Mouse (Mus musculus) cerebellum, adult 2 months (tissue): ENCODE measurements around the gene Wdr25. TPM values are rescaled to one million over a fixed set of nuclear protein-coding genes. Genes with fewer than 3 reads are reported as not detected.

ENCODE experiments used
- DNase-seq, 2 experiments: peaks; one replicate each; pipeline ENCODE4 v3.0.0; 2021
- H3K27ac ChIP-seq: fragments of 200-500 bp; 2 replicates; pipeline ENCODE4 v1.5.1; 2012; ENCODE audit warnings: low read length, control low read depth, inconsistent platforms; ENCODE audit not compliant: insufficient read depth
- H3K27me3 ChIP-seq: fragments of 200-500 bp; 2 replicates; pipeline ENCODE4 v1.6.1; 2012; ENCODE audit warnings: inconsistent platforms, mild to moderate bottlenecking, low read length, moderate library complexity; ENCODE audit not compliant: control insufficient read depth, insufficient read depth
- H3K4me1 ChIP-seq: fragments of 200-500 bp; 2 replicates; pipeline ENCODE4 v1.6.1; 2011; ENCODE audit warnings: low read length; ENCODE audit not compliant: control insufficient read depth, insufficient read depth
- H3K4me3 ChIP-seq: fragments of 200-500 bp; replicated peaks from 2 replicates; pipeline ENCODE3; 2011; ENCODE audit warnings: mild to moderate bottlenecking, low read depth, low read length, control low read depth; ENCODE audit not compliant: insufficient read depth
- CTCF ChIP-seq: fragments of 200-500 bp; IDR thresholded peaks from 2 replicates; pipeline ENCODE4 v1.5.1; 2011; ENCODE audit warnings: low read depth, mild to moderate bottlenecking, control low read depth, low read length, moderate library complexity, borderline replicate concordance; ENCODE audit not compliant: insufficient read depth
- POLR2A ChIP-seq: fragments of 200-500 bp; IDR thresholded peaks from 2 replicates; pipeline ENCODE4 v1.6.1; 2011; ENCODE audit warnings: low read length, control low read depth, borderline replicate concordance; ENCODE audit not compliant: insufficient read depth
- WGBS: fragments of 180-500 bp; shearing (Covaris S2); methylation state at CpG from one replicate; pipeline ENCODE4 v1.1.7; 2018; 5-methylcytosine and 5-hydroxymethylcytosine counted together
- polyA plus RNA-seq: library from polyadenylated mRNA; depleted of rRNA; stranded (reverse); fragments of >200 nt; gene quantifications from 2 replicates; pipeline ENCODE4 v1.2.3, GENCODE M21; 2012; rRNA removed

Wdr25 gene
- polyA plus RNA-seq, 1 experiment: 16.0 TPM

DNA sequence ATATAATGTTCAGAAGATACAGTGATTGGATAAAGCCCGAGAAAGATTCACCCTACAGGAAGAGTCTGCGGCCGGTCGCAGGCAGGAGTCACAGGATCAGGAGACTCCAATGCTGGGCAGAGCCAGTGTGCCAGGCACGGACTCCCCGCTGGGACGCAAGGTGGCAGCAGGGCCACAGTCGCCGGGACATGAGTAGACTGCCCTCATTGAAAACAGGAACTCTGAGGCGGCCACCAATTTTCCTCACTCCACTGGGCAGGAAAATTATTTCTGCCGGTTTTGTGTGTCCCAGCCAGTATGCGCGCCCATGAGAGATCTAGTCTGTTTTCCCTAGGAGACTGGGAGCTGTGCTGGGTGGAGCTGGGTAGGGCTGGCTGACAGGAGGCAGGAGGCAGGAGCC is 177.8 kb downstream of the Wdr25 start:
- Histone ChIP-seq H3K27ac (no peak overlapping the region), H3K27me3 (peaks cover 2% of the 10 kb centered on the region; the same call in 1 of the 2 replicates), H3K4me3 (no peak overlapping the region), H3K4me1 (peaks cover 16% of the 10 kb centered on the region)
- DNase-seq: peak; percentile 79 to 85
- 10% methylated on average over 13 of the region's 13 CpGs for WGBS
- TF ChIP-seq CTCF (no peak), POLR2A (no peak)

DNA sequence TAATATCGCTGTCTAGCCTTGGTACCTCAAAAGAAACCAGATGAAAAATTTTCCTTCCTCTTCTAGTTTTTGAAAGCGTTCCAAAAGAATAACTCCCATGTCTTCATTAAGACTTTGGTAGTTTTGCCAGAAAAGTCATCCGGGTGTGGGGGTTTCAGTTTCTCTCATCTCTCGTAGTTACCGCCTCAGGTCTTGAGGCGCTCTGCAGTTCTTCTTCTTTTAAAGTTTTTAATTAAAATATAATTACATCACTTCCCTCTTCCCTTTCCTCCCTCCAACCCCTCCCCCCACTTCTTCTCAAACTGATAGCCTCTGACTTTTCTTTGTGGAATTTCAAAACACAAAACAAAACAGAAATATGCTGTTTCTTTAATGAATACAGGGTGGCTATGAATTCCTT is 180.7 kb downstream of the Wdr25 start:
- peaks cover 16% of the 10 kb centered on the region for H3K4me1 ChIP-seq
- no peak overlapping the region for H3K27ac ChIP-seq
- H3K4me3 ChIP-seq: no peak overlapping the region
- TF ChIP-seq POLR2A (no peak), CTCF (no peak)
- WGBS: 79% methylated on average over 6 of the region's 6 CpGs
- DNase-seq: no peak
- peaks cover 2% of the 10 kb centered on the region; the same call in 1 of the 2 replicates for H3K27me3 ChIP-seq

DNA sequence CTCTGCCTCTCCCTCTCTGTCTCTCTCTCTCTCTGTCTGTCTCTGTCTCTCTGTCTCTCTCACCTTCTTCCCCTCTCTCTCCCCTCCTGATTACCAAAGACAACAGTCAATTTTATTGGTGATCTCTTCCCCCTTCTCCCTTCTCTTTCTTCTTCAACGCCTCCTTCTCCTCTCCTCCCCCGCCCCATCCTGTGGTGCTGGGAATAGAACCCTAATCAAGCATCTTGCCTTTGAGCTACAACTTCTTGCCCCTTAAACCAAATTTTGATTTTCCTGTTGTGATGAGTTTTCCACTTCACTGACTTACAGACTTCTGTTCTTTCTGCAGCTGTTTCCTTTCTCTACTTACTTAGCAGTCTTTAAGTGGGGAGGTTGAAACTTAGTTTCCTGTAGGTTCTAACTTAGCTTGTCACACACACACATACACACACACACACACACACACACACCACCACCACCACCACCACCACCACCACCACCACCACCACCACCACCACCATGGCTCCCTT is 181.4 kb downstream of the Wdr25 start:
- WGBS: 77% methylated on average over 2 of the region's 2 CpGs
- H3K4me1 ChIP-seq: peaks cover 16% of the 10 kb centered on the region
- H3K27ac ChIP-seq: no peak overlapping the region
- TF ChIP-seq CTCF: no peak
- TF ChIP-seq POLR2A: no peak
- no peak for DNase-seq
- no peak overlapping the region for H3K4me3 ChIP-seq
- peaks cover 2% of the 10 kb centered on the region; the same call in 1 of the 2 replicates for H3K27me3 ChIP-seq

DNA sequence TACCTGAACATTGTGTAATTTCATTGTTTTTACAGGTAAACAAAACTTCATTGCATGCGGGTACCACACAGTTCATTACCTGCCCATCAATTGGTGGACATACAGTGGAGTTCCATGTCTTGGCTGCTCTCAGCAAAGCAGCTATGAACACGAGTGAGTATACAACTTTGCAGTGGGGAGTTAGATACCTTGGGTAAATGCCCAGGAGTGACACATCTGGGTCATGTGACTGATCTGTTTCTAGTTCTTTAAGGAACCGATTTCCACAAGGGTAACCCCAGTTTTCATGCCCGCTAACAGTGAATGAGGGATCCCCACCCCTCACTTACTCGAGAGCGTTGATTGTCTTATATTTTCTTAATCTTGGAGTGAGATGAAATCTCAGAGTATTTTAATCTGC is 183.6 kb downstream of the Wdr25 start:
- H3K4me3 ChIP-seq: no peak overlapping the region
- peaks cover under 1% of the 10 kb centered on the region; the same call in 1 of the 2 replicates for H3K4me1 ChIP-seq
- 90% methylated on average over 6 of the region's 6 CpGs for WGBS
- no peak for DNase-seq
- peaks cover 2% of the 10 kb centered on the region; the same call in 1 of the 2 replicates for H3K27me3 ChIP-seq
- no peak overlapping the region for H3K27ac ChIP-seq
- TF ChIP-seq CTCF: no peak
- no peak for TF ChIP-seq POLR2A

Other genes starting within 250 kb of the Wdr25 start
- gene Degs2, start 191.3 kb upstream of the Wdr25 start, polyA plus RNA-seq: 7.4 and 8.3 TPM in 2 replicates
- gene Yy1, start 100.7 kb upstream of the Wdr25 start, polyA plus RNA-seq: 23.9 and 26.3 TPM in 2 replicates
- 42.4 and 43.4 TPM in 2 replicates for gene Slc25a29, start 57.7 kb upstream of the Wdr25 start, polyA plus RNA-seq
- gene Slc25a47, start 57.6 kb upstream of the Wdr25 start, polyA plus RNA-seq: 9.8 and 12.5 TPM in 2 replicates
- gene Wars, start 543 bp downstream of the Wdr25 start, polyA plus RNA-seq: 120 and 128 TPM in 2 replicates
- gene Begain, start 174.6 kb downstream of the Wdr25 start, polyA plus RNA-seq: 64.5 and 76.4 TPM in 2 replicates